Mouse (Mus musculus) C2C12 (cell line): ENCODE data around the gene Ltb. TPM values are rescaled to one million over a fixed set of nuclear protein-coding genes. Genes with fewer than 3 reads are reported as not detected.
A peak's percentile ranks its signal among the peaks of the same experiment; 100 is the strongest.

Experiments
- H3K27me3 ChIP-seq: one replicate; pipeline ENCODE4 v1.6.1; 2011; ENCODE audit not compliant: control insufficient read depth, insufficient read depth, insufficient read length
- H3K36me3 ChIP-seq: one replicate; pipeline ENCODE4 v1.6.1; 2011; ENCODE audit not compliant: control insufficient read depth, insufficient read depth
- H3K4me3 ChIP-seq: one replicate; pipeline ENCODE4 v1.5.1; 2011; ENCODE audit warnings: mild to moderate bottlenecking, control low read depth; ENCODE audit not compliant: poor library complexity, insufficient read depth, severe bottlenecking
- H3K79me2 ChIP-seq: one replicate; pipeline ENCODE4 v1.6.1; 2011; ENCODE audit not compliant: control insufficient read depth, insufficient read depth
- H3K79me3 ChIP-seq: one replicate; pipeline ENCODE4 v1.6.1; 2011; ENCODE audit warnings: low read depth, control low read depth
- H3ac ChIP-seq: one replicate; pipeline ENCODE3; 2011; ENCODE audit warnings: low read depth; ENCODE audit not compliant: control insufficient read depth, insufficient read length
- CEBPB ChIP-seq: IDR thresholded peaks from one replicate; pipeline ENCODE4 v1.6.1; 2011; ENCODE audit warnings: low read depth, mild to moderate bottlenecking, control low read depth, moderate library complexity
- CTCF ChIP-seq: IDR thresholded peaks from one replicate; pipeline ENCODE4 v1.5.1; 2011; ENCODE audit not compliant: control insufficient read depth, insufficient read depth, insufficient read length
- FOSL1 ChIP-seq: IDR thresholded peaks from one replicate; pipeline ENCODE4 v1.8.0; 2011; ENCODE audit warnings: mild to moderate bottlenecking, low read length; ENCODE audit not compliant: poor library complexity, insufficient read depth, severe bottlenecking
- MAX ChIP-seq: IDR thresholded peaks from one replicate; pipeline ENCODE4 v1.6.1; 2011; ENCODE audit warnings: mild to moderate bottlenecking, control low read depth
- MYOD1 ChIP-seq: IDR thresholded peaks from one replicate; pipeline ENCODE4 v1.6.1; 2011; ENCODE audit warnings: low read depth; ENCODE audit not compliant: control insufficient read depth, insufficient read length
- MYOG ChIP-seq: IDR thresholded peaks from one replicate; pipeline ENCODE4 v1.6.1; 2011; ENCODE audit not compliant: control insufficient read depth, insufficient read length; ENCODE audit errors: extremely low read depth
- USF1 ChIP-seq: IDR thresholded peaks from one replicate; pipeline ENCODE4 v1.6.1; 2011; ENCODE audit warnings: low read depth, mild to moderate bottlenecking, control low read depth, moderate library complexity
- polyA plus RNA-seq: library from polyadenylated mRNA; unstranded; fragments of >200 nt; fragmentation: generic; extraction: Trizol; gene quantifications from one replicate; pipeline ENCODE4 v1.2.1, GENCODE M21; 2012; ENCODE audit warnings: missing spikeins

The Ltb gene
- polyA plus RNA-seq, 1 experiment, result not detected

GRCm38 (mm10) chr17:35200398-35200797 is 6.2 kb downstream of the Ltb start:
- no peak overlapping the region for H3K4me3 ChIP-seq
- no peaks in the 10 kb centered on the region for H3K27me3 ChIP-seq
- H3K36me3 ChIP-seq, result no peaks in the 10 kb centered on the region
- H3K79me2 ChIP-seq, result no peaks in the 10 kb centered on the region
- no peak for TF ChIP-seq CEBPB
- no peak for TF ChIP-seq MYOG
- TF ChIP-seq FOSL1, result no peak
- TF ChIP-seq USF1, result no peak
- TF ChIP-seq MAX, result peak; percentile 35
- peak; percentile 17 for TF ChIP-seq MYOD1
- no peak overlapping the region for H3ac ChIP-seq
- H3K79me3 ChIP-seq, result no peaks in the 10 kb centered on the region

- H3K4me3 ChIP-seq, result no peak overlapping the region
- H3K79me2 ChIP-seq, result no peaks in the 10 kb centered on the region
- no peak for TF ChIP-seq MYOD1
- no peak for TF ChIP-seq CEBPB
- no peak for TF ChIP-seq MAX
- TF ChIP-seq MYOG, result no peak
- no peak for TF ChIP-seq CTCF
- no peak for TF ChIP-seq FOSL1
- TF ChIP-seq USF1, result no peak
- no peaks in the 10 kb centered on the region for H3K79me3 ChIP-seq
- H3K27me3 ChIP-seq, result no peaks in the 10 kb centered on the region
- H3ac ChIP-seq, result no peak overlapping the region
- no peaks in the 10 kb centered on the region for H3K36me3 ChIP-seq
These were observed 6.9 kb downstream of the Ltb start for GRCm38 (mm10) chr17:35201128-35201527.

- no peak within 1 kb of the TSS for H3K4me3 ChIP-seq
- no peaks in the 10 kb centered on the region for H3K27me3 ChIP-seq
- no peaks in the 10 kb centered on the region for H3K79me2 ChIP-seq
These were observed 7.5 kb downstream of the Ltb start, which contains the start of gene Tnf for GRCm38 (mm10) chr17:35201787-35202186. TSS of gene Tnf (minus strand) at chr17:35202007.

GRCm38 (mm10) chr17:35202442-35202841 is 8.2 kb downstream of the Ltb start:
- Histone ChIP-seq H3K36me3 (no peaks in the 10 kb centered on the region), H3K27me3 (no peaks in the 10 kb centered on the region), H3K79me2 (no peaks in the 10 kb centered on the region), H3ac (no peak overlapping the region), H3K79me3 (no peaks in the 10 kb centered on the region), H3K4me3 (no peak overlapping the region)
- TF ChIP-seq MYOD1, result no peak
- no peak for TF ChIP-seq FOSL1
- no peak for TF ChIP-seq MAX
- TF ChIP-seq CTCF, result no peak
- no peak for TF ChIP-seq USF1
- TF ChIP-seq MYOG, result no peak
- TF ChIP-seq CEBPB, result no peak

More at GRCm38 (mm10) chr17:35201787-35202186, 7.5 kb downstream of the Ltb start, which contains the start of gene Tnf:
- no peak for TF ChIP-seq MYOD1
- no peak for TF ChIP-seq USF1
- TF ChIP-seq CTCF, result no peak
- TF ChIP-seq MAX, result no peak
- no peak for TF ChIP-seq FOSL1
- TF ChIP-seq MYOG, result no peak
- TF ChIP-seq CEBPB, result no peak
- Histone ChIP-seq H3K36me3 (no peaks in the 10 kb centered on the region), H3ac (no peak within 1 kb of the TSS), H3K79me3 (no peaks in the 10 kb centered on the region)

GRCm38 (mm10) chr17:35204494-35205379 is 10.5 kb downstream of the Ltb start, which contains the start of gene Lta:
TSS of gene Lta (minus strand) at chr17:35205351.
- no peak for TF ChIP-seq CEBPB
- TF ChIP-seq CTCF, result no peak
- TF ChIP-seq MYOG, result no peak
- TF ChIP-seq MAX, result no peak
- Histone ChIP-seq H3ac (no peak within 1 kb of the TSS), H3K36me3 (no peaks in the 10 kb centered on the region), H3K79me2 (no peaks in the 10 kb centered on the region), H3K4me3 (no peak within 1 kb of the TSS), H3K27me3 (no peaks in the 10 kb centered on the region), H3K79me3 (no peaks in the 10 kb centered on the region)

GRCm38 (mm10) chr17:35205380-35205769 is 11.1 kb downstream of the Ltb start:
- H3ac ChIP-seq, result no peak overlapping the region
- TF ChIP-seq CTCF (no peak), MYOD1 (no peak), MYOG (no peak), FOSL1 (no peak), MAX (no peak), CEBPB (no peak)
- no peaks in the 10 kb centered on the region for H3K36me3 ChIP-seq
- H3K79me3 ChIP-seq, result no peaks in the 10 kb centered on the region
- no peaks in the 10 kb centered on the region for H3K27me3 ChIP-seq
- H3K79me2 ChIP-seq, result no peaks in the 10 kb centered on the region
- H3K4me3 ChIP-seq, result no peak overlapping the region
